Mouse (Mus musculus) lung, adult 2 months (tissue): ENCODE results near the gene Patj.

Experiments
- CTCF ChIP-seq: fragments of 200-500 bp; IDR thresholded peaks from 2 replicates; pipeline ENCODE4 v1.5.1; 2011; ENCODE audit warnings: mild to moderate bottlenecking, low read length, control low read depth; ENCODE audit not compliant: insufficient read depth
- POLR2A ChIP-seq: fragments of 200-500 bp; IDR thresholded peaks from 2 replicates; pipeline ENCODE4 v1.6.1; 2011; ENCODE audit warnings: low read depth, mild to moderate bottlenecking, control low read depth, low read length, borderline replicate concordance; ENCODE audit errors: extremely low read depth

- TF ChIP-seq CTCF (no peak), POLR2A (no peak)
These were observed 54.1 kb downstream of the Patj start for GRCm38 (mm10) chr4:98449564-98450263.
